Mouse (Mus musculus): ENCODE measurements around the gene Igsf6. TPM values are rescaled to one million over a fixed set of nuclear protein-coding genes. Genes with fewer than 3 reads are reported as not detected.

The Igsf6 gene
- under 1 TPM; 0.31 to 0.38 TPM for total RNA-seq (2021)
- long read RNA-seq, experiment 1 = 0 reads
- long read RNA-seq, experiment 2 = 0 reads

GRCm38 (mm10) chr7:121074281-121074680 is at the start of gene Igsf6:
Igsf6 (minus strand) TSS chr7:121074572.
- intact Hi-C loops (cut with DNase I) = no loop called here
- peak; percentile 32 for DNase-seq
- Histone ChIP-seq H3K4me3 (peak within 1 kb of the TSS; percentile 36), H3K27ac (peak within 1 kb of the TSS; percentile 65)
- no peak for TF ChIP-seq CTCF (IDR thresholded peaks at IDR 0.05)

- DNase-seq = peak; percentile 81
- Histone ChIP-seq H3K27ac (no peak overlapping the region), H3K4me3 (no peak overlapping the region)
- TF ChIP-seq CTCF (IDR thresholded peaks at IDR 0.05) = peak; percentile 87
- intact Hi-C loops (cut with DNase I) = loop anchor here (1.0 to 2.0 kb wide), 2 partner anchors 43 to 185 kb away; no protein-coding TSS in a partner anchor
Measured at GRCm38 (mm10) chr7:121120143-121120818, 45.9 kb upstream of the Igsf6 start.

DNA sequence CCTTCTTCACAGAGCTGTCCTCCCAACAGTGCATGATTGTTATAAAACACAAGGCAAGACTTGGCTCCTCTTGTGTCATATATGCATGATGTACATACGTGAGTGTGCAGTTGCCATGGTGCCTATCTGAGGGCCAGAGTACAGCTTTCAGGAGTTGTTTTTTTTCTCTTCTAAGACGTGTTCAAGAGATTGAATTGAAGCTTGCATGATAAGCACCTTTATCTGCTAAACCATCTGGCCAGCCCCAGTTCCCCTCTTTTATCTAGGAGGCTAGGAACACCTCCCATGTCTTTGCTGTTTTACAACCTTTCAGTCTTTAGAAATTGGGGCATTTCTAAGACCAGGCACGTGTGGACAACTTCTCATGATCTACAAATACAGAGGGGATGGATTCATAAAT is 37.4 kb upstream of the Igsf6 start:
- intact Hi-C loops (cut with DNase I) = loop anchor here (10.0 kb wide), 1 partner anchor 277 kb away; no protein-coding TSS in a partner anchor
- DNase-seq = no peak
- no peak overlapping the region for H3K27ac ChIP-seq

DNA sequence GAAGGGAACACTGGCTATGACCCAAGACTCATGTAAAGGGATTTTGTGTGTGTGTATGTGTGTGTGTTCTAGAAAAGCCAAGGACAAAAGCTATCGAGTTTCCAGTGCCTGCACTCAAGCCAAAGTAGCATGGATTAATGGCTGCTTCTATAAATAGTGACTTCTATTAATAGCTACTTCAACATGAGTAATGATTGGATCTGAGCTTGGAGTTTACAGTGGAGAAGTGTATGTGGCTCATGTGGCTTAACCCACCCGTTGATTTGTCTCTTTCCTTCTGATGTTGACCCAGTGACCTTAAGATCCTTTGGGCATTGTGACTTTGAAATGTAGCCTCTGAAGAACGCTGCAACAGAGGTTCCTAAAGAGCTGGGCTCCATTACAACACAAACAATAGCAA is 36.9 kb upstream of the Igsf6 start:
- intact Hi-C loops (cut with DNase I) = loop anchor here (10.0 kb wide), 1 partner anchor 277 kb away; no protein-coding TSS in a partner anchor
- TF ChIP-seq CTCF (IDR thresholded peaks at IDR 0.05) = no peak
- no peak overlapping the region for H3K27ac ChIP-seq

More for the DNA sequence above, 37.4 kb upstream of the Igsf6 start:
- H3K4me3 ChIP-seq = no peak overlapping the region
- no peak for TF ChIP-seq CTCF (IDR thresholded peaks at IDR 0.05)

DNA sequence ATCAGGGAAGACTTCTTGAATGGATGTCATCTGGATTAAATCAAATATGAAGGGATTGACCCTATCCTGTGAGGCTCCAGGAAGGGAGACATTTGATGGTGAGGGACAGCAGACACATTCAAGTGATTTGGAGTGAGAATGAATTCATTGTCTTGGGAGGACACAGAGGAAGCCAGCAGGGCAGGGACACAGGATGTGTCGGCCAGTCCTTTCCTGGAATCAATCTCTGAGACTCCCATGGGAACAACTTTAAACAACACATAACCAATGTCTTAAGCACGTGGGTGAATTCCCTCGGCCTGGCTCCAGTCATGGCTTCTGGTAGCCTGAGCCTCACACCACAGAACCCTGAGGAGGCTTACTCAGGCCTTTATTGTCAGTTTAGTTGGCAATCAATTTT is 33.5 kb upstream of the Igsf6 start:
- DNase-seq = no peak
- intact Hi-C loops (cut with DNase I) = no loop called here
- TF ChIP-seq CTCF (IDR thresholded peaks at IDR 0.05) = no peak
- Histone ChIP-seq H3K27ac (no peak overlapping the region), H3K4me3 (no peak overlapping the region)

More for the DNA sequence above, 36.9 kb upstream of the Igsf6 start:
- no peak overlapping the region for H3K4me3 ChIP-seq
- DNase-seq = peak; percentile 34

- Histone ChIP-seq H3K27ac (no peak overlapping the region), H3K4me3 (no peak overlapping the region)
- intact Hi-C loops (cut with DNase I) = no loop called here
- no peak for TF ChIP-seq CTCF (IDR thresholded peaks at IDR 0.05)
- no peak for DNase-seq
Measured at GRCm38 (mm10) chr7:121098614-121099389, 24.4 kb upstream of the Igsf6 start.

DNA sequence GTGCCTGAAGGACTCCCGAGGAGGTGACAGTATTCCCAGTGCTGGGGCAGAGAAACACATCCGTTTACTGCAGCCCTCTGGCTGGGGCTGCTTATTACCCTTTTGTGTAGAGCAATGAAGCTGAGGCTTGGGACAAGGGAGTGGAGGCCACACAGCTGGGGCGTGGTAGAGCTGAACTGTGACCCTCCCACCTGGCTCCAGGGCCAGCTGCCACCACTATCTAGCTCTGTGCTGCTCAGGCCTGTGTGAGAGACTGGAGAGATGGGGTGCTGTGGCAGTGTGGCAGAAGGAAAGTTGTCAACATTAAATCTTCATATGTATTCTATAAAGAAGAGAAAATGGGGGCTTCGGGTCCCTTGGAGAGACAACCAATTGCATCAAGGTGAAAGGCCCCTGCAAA is 18.7 kb upstream of the Igsf6 start:
- Histone ChIP-seq H3K27ac (no peak overlapping the region), H3K4me3 (no peak overlapping the region)
- TF ChIP-seq CTCF (IDR thresholded peaks at IDR 0.05) = no peak
- intact Hi-C loops (cut with DNase I) = no loop called here
- DNase-seq = no peak

- Histone ChIP-seq H3K4me3 (no peak overlapping the region), H3K27ac (no peak overlapping the region)
- intact Hi-C loops (cut with DNase I) = no loop called here
- TF ChIP-seq CTCF (IDR thresholded peaks at IDR 0.05) = no peak
- DNase-seq = no peak
Measured at GRCm38 (mm10) chr7:121090748-121091147, 16.4 kb upstream of the Igsf6 start.

- DNase-seq = no peak
- intact Hi-C loops (cut with DNase I) = no loop called here
- TF ChIP-seq CTCF (IDR thresholded peaks at IDR 0.05) = peak; percentile 30; the same call in 1 of the 2 replicates
- Histone ChIP-seq H3K4me3 (no peak overlapping the region), H3K27ac (no peak overlapping the region)
Measured at GRCm38 (mm10) chr7:121088745-121089144, 14.4 kb upstream of the Igsf6 start.

DNA sequence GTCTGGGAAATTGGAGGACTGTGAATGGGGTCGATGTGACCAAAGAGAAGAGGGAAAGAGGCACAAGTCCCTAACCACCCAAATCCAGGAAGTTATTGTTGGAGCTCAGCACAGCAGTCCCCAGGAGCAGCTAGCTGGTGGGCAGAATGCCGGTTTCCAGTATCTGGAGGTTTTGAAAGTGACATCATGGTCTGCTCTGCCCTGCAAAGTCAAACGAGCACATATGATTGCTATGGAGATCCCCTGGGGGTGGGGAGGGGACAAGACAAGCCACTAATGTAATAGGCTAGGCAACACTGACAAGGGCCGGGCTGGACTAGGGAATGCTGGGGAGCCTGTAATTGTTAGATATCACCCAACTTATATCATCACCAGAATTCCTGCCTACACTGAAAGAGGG is 11.1 kb upstream of the Igsf6 start:
- H3K4me3 ChIP-seq = no peak overlapping the region
- no peak overlapping the region for H3K27ac ChIP-seq
- no peak for TF ChIP-seq CTCF (IDR thresholded peaks at IDR 0.05)
- intact Hi-C loops (cut with DNase I) = no loop called here
- peak; percentile 41 for DNase-seq

GRCm38 (mm10) chr7:121084840-121085453 is 10.6 kb upstream of the Igsf6 start:
- TF ChIP-seq CTCF (IDR thresholded peaks at IDR 0.05) = no peak
- no peak for DNase-seq
- intact Hi-C loops (cut with DNase I) = no loop called here
- no peak overlapping the region for H3K4me3 ChIP-seq
- no peak overlapping the region for H3K27ac ChIP-seq

- Histone ChIP-seq H3K27ac (no peak overlapping the region), H3K4me3 (no peak overlapping the region)
- intact Hi-C loops (cut with DNase I) = no loop called here
- TF ChIP-seq CTCF (IDR thresholded peaks at IDR 0.05) = no peak
- DNase-seq = peak; percentile 29
Measured at GRCm38 (mm10) chr7:121082949-121083513, 8.7 kb upstream of the Igsf6 start.

All from gastrocnemius, adult 2 months (tissue).